Mouse (Mus musculus): Measurements from ENCODE around the gene Igsf9.

Igsf9 gene

DNA sequence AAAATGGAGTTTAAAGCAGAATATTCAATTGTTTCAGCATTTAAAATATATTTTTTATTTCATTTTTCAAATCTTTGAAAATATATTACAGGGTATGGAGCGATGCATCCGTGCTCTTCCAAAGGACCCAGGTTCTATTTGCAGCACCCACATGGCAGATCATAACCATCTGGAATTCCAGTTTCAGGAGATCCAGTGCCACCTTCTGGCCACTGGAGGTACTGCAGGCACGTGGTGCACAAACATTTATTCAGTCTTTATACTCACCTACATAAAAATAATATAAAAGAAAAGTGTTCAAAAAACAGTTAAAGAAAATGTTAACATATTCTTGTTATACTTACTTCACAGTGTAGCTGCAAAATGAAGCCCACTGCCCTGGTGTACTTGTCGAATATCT lies 36.4 kb downstream of the Igsf9 start:
- no peak for DNase-seq (ENCODE audit: low read depth, low spot score)

GRCm38 (mm10) chr1:172519644-172520043 lies 38.1 kb downstream of the Igsf9 start:
- no peak for DNase-seq (ENCODE audit: low read depth, low spot score)

DNA sequence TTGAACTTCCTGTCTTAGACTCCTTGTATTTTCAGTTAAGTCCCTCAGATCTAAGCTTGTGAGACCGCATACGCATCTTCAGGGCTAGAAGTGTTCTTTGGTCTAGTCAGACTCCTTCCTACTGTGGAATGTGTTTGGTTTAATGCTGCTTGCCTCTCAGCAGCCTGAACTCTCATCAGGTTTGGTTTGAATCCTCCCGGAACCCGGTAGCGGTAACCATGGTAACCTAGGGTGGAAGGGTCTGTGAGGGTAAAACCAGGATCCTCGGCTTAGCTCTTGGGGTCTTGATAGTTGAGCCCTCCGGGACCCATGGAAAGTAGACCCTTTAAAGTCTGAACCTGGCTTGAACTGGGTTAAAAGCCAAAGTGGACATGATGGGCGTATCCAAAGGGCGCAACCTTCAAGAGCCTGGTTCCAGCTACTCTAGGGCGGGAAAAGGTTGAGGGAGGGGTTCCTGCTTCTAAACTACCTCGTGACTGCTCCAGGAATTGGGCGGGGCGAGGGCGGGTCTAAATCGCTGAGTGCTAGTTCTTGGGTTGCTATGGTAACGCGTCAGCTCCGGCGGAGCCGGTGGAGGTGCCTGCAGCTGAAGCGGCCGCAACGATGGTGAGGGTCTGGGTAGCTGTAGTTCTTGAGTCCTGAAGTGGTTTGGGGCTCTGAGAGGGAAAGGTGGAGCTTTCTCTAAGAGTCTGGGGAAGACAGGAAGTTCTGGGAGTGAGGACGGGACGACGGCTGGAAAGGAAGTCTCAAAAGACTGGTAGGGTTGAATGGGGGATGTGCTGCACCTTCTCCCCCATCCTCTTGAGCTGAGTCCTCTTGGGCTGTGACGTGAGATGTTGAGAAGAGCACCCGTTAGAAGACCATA lies 39.2 kb downstream of the Igsf9 start, which contains the start of gene Cfap45:
Cfap45 (plus strand) TSS at position 226 of the 865 bp plus-strand sequence.
- DNase-seq (ENCODE audit: low read depth, low spot score), result peak; percentile 80

GRCm38 (mm10) chr1:172522524-172522923 lies 40.9 kb downstream of the Igsf9 start:
- no peak for DNase-seq (ENCODE audit: low read depth, low spot score)

- no peak for DNase-seq (ENCODE audit: low read depth, low spot score)
These were observed 42.1 kb downstream of the Igsf9 start for GRCm38 (mm10) chr1:172523699-172524101.

DNA sequence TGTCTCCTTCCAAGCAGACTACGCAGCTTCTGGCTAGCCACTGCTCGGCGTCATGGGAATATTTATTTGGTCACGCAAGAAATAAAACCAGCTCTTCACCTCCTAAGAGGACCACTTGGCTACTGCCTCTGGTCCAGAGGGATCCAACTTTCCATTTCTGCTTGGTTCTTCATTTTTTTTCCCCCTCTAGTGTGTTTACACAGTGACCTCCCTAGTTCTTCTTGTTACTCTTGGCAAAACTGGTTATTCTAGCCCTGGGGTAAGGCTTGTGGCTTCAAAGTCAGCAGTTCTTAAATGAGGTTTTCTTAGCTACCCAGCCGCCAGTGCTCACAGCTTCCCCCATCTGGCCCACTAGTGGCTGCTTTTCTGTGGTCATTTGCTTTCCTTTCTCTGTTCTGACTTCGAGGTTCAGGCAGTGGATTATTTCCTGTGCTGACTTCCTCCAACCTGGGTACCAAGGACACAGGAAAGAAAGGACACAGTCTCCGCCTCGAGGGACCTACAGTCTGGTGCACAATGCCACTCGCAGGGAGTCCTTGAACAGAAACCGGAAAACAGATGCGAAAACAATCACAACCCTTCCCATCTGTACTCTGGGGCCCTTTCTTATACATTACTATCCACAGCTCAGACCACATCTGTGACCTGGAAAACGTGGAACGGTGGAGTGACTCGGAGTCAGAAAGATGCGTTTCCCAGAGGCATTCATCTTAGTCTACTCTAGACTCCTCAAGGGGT lies 43.6 kb downstream of the Igsf9 start:
- no peak for DNase-seq (ENCODE audit: low read depth, low spot score)

GRCm38 (mm10) chr1:172525971-172526370 lies 44.4 kb downstream of the Igsf9 start:
- no peak for DNase-seq (ENCODE audit: low read depth, low spot score)

DNA sequence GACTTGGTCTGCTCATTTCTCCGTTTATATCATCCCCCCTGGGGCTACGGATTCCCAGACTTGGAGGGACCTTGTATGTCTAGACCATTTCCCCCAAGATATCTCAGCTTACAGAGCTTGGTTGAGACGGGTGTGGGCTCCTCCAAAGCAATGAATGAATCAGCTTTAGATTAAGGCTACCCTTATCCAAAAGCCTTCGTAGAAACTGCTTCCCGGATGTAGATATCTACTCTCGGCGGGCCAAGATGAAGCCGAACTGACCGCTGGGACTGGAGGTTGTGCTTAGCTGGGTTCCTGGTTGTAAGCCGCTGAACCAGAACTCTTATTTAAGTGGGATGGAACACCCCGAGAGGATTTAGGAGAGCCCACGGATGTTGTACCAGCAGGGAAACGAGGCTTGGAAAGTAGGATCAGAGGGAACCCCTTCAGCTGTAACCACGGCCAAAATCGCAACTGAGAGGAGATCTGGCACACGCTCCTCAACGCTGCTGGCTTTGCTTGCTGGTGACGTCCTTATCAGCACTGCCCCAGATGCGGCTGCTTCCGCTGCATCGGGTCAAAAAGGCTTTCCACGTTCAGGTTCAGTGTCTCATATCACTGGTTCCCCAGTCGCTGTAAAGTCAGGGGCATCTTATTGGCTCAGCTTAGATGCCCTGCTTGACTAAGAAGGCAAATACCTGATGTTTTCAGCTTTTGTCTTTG lies 44.9 kb downstream of the Igsf9 start:
- no peak for DNase-seq (ENCODE audit: low read depth, low spot score)

GRCm38 (mm10) chr1:172527431-172527830 lies 45.8 kb downstream of the Igsf9 start:
- DNase-seq (ENCODE audit: low read depth, low spot score), result no peak

DNA sequence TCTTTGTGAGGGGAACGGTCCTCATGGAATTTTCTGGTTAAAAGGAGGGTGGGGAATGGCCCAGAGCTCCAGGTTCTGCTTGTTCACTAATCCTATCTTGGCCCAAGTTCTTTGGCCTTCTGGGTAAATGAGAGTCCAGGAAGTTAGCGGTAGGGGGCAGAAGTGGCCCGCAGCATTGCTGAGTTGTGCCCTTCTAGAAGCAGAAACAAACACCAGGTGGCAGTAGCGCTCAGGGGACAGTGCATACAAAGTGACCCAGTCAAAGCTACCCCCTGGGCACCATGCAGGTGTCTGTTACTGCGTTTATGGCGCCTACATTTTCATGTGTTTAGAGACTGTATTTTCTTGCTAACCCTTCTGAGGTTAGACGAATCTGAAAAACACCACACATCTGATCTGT lies 47.1 kb downstream of the Igsf9 start:
- DNase-seq (ENCODE audit: low read depth, low spot score), result no peak

- no peak for DNase-seq (ENCODE audit: low read depth, low spot score)
These were observed 49.1 kb downstream of the Igsf9 start for GRCm38 (mm10) chr1:172530544-172531220.

GRCm38 (mm10) chr1:172532551-172532950 lies 51.0 kb downstream of the Igsf9 start:
- no peak for DNase-seq (ENCODE audit: low read depth, low spot score)

DNA sequence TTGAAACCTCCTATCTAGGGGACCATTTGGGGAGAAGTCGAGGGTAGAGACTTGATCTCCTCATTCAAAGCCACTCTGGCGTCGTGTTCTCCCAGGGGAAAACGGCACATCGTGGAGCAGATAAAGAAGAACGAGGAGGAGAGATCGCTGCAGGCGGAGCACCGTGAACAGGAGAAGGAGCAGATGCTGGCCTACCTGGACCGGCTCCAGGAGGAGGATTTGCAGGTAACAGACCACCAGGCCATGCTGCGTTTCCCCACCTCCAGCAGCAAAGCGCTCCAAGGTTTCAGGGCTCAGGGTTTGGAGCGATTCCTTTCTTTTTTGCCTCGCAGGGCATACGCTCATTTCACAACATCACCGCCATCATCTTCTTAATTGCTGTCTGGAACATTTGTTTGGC lies 53.5 kb downstream of the Igsf9 start:
- no peak for DNase-seq (ENCODE audit: low read depth, low spot score)

- no peak for DNase-seq (ENCODE audit: low read depth, low spot score)
These were observed 58.2 kb downstream of the Igsf9 start for GRCm38 (mm10) chr1:172539827-172540226.

GRCm38 (mm10) chr1:172540283-172540820 lies 58.8 kb downstream of the Igsf9 start:
- no peak for DNase-seq (ENCODE audit: low read depth, low spot score)

- no peak for DNase-seq (ENCODE audit: low read depth, low spot score)
These were observed 64.5 kb downstream of the Igsf9 start for GRCm38 (mm10) chr1:172546062-172546461.

Measured in brain, embryonic 18.5 days (tissue).